Mouse (Mus musculus): Measurements from ENCODE around the gene Psmc1. TPM values are rescaled to one million over a fixed set of nuclear protein-coding genes. Genes with fewer than 3 reads are reported as not detected.
A peak's percentile ranks its signal among the peaks of the same experiment; 100 is the strongest.

The Psmc1 gene
- polyA plus RNA-seq, 1 experiment from 2014 or later, result 413 TPM

- Histone ChIP-seq H3K9me3 (ENCODE audit: control insufficient read depth, low read length) (no peaks in the 10 kb centered on the region), H3K9ac (ENCODE audit: low read length) (no peak overlapping the region), H3K4me2 (ENCODE audit: low read depth, severe bottlenecking) (no peak overlapping the region), H3K4me1 (ENCODE audit: control insufficient read depth, insufficient read depth, low read length) (peaks cover 4% of the 10 kb centered on the region), H3K4me3 (ENCODE audit: low read depth, low read length) (no peak overlapping the region), H3K27me3 (ENCODE audit: control insufficient read depth, insufficient read depth, low read length) (no peaks in the 10 kb centered on the region), H3K36me3 (ENCODE audit: control insufficient read depth, insufficient read depth, low read length) (no peaks in the 10 kb centered on the region), H3K27ac (replicated peaks; ENCODE audit: low read depth, low read length) (no peak overlapping the region)
- WGBS, result 14% methylated on average over 20 of the region's 20 CpGs
- ATAC-seq (ENCODE audit: insufficient number of reproducible peaks, low FRiP score, low TSS enrichment, low read depth) (no peak), DNase-seq (ENCODE audit: low spot score) (peak; percentile 85)
These were observed 3.6 kb upstream of the Psmc1 start for GRCm38 (mm10) chr12:100106275-100106895.

- no peak for ATAC-seq (ENCODE audit: insufficient number of reproducible peaks, low FRiP score, low TSS enrichment, low read depth)
- no peak for DNase-seq (ENCODE audit: low spot score)
- Histone ChIP-seq H3K4me2 (ENCODE audit: low read depth, severe bottlenecking) (no peak overlapping the region), H3K4me1 (ENCODE audit: control insufficient read depth, insufficient read depth, low read length) (peaks cover 5% of the 10 kb centered on the region), H3K9ac (ENCODE audit: low read length) (no peak overlapping the region), H3K27me3 (ENCODE audit: control insufficient read depth, insufficient read depth, low read length) (no peaks in the 10 kb centered on the region), H3K27ac (replicated peaks; ENCODE audit: low read depth, low read length) (no peak overlapping the region), H3K36me3 (ENCODE audit: control insufficient read depth, insufficient read depth, low read length) (peaks cover 2% of the 10 kb centered on the region; the same call in 1 of the 2 replicates), H3K4me3 (ENCODE audit: low read depth, low read length) (no peak overlapping the region), H3K9me3 (ENCODE audit: control insufficient read depth, low read length) (no peaks in the 10 kb centered on the region)
- 59% methylated on average over 4 of the region's 4 CpGs for WGBS
These were observed 2.5 kb upstream of the Psmc1 start for GRCm38 (mm10) chr12:100107436-100107835.

DNA sequence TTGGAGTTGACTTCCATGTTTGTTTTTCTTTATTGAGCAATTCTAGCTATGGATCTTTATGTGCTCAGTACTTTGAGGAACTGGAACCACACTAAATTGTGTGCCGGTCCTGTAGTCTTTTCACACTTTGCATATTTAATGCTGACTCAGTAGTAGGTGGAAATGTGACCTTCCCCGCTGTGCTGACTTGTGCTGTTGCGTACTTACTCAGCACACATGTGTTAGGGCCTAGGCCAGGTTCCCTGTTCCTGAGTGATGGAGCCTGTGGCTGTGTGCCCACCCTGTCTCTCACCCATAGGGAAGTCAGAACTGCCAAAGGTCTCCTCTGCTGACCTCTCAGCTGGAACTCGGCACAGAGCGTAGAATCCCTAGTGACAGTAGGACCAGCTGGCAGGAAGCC lies 6.0 kb downstream of the Psmc1 start:
- Histone ChIP-seq H3K4me1 (ENCODE audit: control insufficient read depth, insufficient read depth, low read length) (peaks cover 4% of the 10 kb centered on the region), H3K27ac (replicated peaks; ENCODE audit: low read depth, low read length) (no peak overlapping the region), H3K36me3 (ENCODE audit: control insufficient read depth, insufficient read depth, low read length) (peaks cover 46% of the 10 kb centered on the region), H3K9ac (ENCODE audit: low read length) (no peak overlapping the region), H3K27me3 (ENCODE audit: control insufficient read depth, insufficient read depth, low read length) (no peaks in the 10 kb centered on the region), H3K4me3 (ENCODE audit: low read depth, low read length) (no peak overlapping the region), H3K9me3 (ENCODE audit: control insufficient read depth, low read length) (no peaks in the 10 kb centered on the region), H3K4me2 (ENCODE audit: low read depth, severe bottlenecking) (no peak overlapping the region)
- 94% methylated on average over 5 of the region's 5 CpGs for WGBS
- ATAC-seq (ENCODE audit: insufficient number of reproducible peaks, low FRiP score, low TSS enrichment, low read depth) (no peak), DNase-seq (ENCODE audit: low spot score) (no peak)

DNA sequence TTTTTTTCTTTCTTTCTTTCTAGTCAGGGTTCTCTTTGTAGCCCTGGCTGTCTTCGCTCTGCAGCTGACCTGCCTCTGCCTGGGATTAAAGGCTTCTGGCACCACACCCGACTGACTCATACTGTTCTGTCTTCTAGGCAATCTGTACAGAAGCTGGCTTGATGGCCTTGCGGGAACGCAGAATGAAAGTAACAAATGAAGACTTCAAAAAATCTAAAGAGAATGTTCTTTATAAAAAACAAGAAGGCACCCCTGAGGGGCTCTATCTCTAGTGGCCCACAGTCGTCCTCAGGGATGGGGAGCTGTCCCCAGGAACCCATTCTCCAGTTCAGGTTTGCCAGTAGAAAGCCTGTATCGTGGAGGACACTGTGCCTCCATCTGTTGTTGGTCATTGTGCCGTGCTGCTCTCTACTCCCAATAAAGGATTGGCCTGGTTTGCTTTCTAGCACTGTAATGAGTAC lies 13.0 kb downstream of the Psmc1 start:
- H3K27me3 ChIP-seq (ENCODE audit: control insufficient read depth, insufficient read depth, low read length), result no peaks in the 10 kb centered on the region
- H3K4me2 ChIP-seq (ENCODE audit: low read depth, severe bottlenecking), result no peak overlapping the region
- no peak overlapping the region for H3K9ac ChIP-seq (ENCODE audit: low read length)
- DNase-seq (ENCODE audit: low spot score) (no peak), ATAC-seq (ENCODE audit: insufficient number of reproducible peaks, low FRiP score, low TSS enrichment, low read depth) (no peak)
- H3K4me1 ChIP-seq (ENCODE audit: control insufficient read depth, insufficient read depth, low read length), result no peaks in the 10 kb centered on the region
- no peaks in the 10 kb centered on the region for H3K9me3 ChIP-seq (ENCODE audit: control insufficient read depth, low read length)
- H3K4me3 ChIP-seq (ENCODE audit: low read depth, low read length), result no peak overlapping the region
- H3K36me3 ChIP-seq (ENCODE audit: control insufficient read depth, insufficient read depth, low read length), result peaks cover 43% of the 10 kb centered on the region
- 86% methylated on average over 7 of the region's 7 CpGs for WGBS
- H3K27ac ChIP-seq (replicated peaks; ENCODE audit: low read depth, low read length), result no peak overlapping the region

GRCm38 (mm10) chr12:100123476-100123875 lies 13.5 kb downstream of the Psmc1 start:
- peaks cover 43% of the 10 kb centered on the region for H3K36me3 ChIP-seq (ENCODE audit: control insufficient read depth, insufficient read depth, low read length)

GRCm38 (mm10) chr12:100124913-100125798 lies 15.2 kb downstream of the Psmc1 start:
- H3K36me3 ChIP-seq (ENCODE audit: control insufficient read depth, insufficient read depth, low read length), result peaks cover 38% of the 10 kb centered on the region
- H3K9me3 ChIP-seq (ENCODE audit: control insufficient read depth, low read length), result no peaks in the 10 kb centered on the region
- H3K4me2 ChIP-seq (ENCODE audit: low read depth, severe bottlenecking), result no peak overlapping the region
- H3K27ac ChIP-seq (replicated peaks; ENCODE audit: low read depth, low read length), result no peak overlapping the region
- H3K27me3 ChIP-seq (ENCODE audit: control insufficient read depth, insufficient read depth, low read length), result no peaks in the 10 kb centered on the region
- ATAC-seq (ENCODE audit: insufficient number of reproducible peaks, low FRiP score, low TSS enrichment, low read depth), result no peak
- whole genome bisulfite sequencing, result 85% methylated on average over 16 of the region's 16 CpGs
- no peak overlapping the region for H3K9ac ChIP-seq (ENCODE audit: low read length)
- no peak for DNase-seq (ENCODE audit: low spot score)
- 0 out of 2 replicates have a peak, but pooled peaks cover 2% of the 10 kb centered on the region for H3K4me1 ChIP-seq (ENCODE audit: control insufficient read depth, insufficient read depth, low read length)
- H3K4me3 ChIP-seq (ENCODE audit: low read depth, low read length), result no peak overlapping the region

More at GRCm38 (mm10) chr12:100123476-100123875, 13.5 kb downstream of the Psmc1 start:
- no peak overlapping the region for H3K4me3 ChIP-seq (ENCODE audit: low read depth, low read length)
- H3K9me3 ChIP-seq (ENCODE audit: control insufficient read depth, low read length), result no peaks in the 10 kb centered on the region
- no peak overlapping the region for H3K27ac ChIP-seq (replicated peaks; ENCODE audit: low read depth, low read length)
- 93% methylated on average over 9 of the region's 9 CpGs for WGBS
- H3K9ac ChIP-seq (ENCODE audit: low read length), result no peak overlapping the region
- H3K4me2 ChIP-seq (ENCODE audit: low read depth, severe bottlenecking), result no peak overlapping the region
- ATAC-seq (ENCODE audit: insufficient number of reproducible peaks, low FRiP score, low TSS enrichment, low read depth), result no peak
- H3K4me1 ChIP-seq (ENCODE audit: control insufficient read depth, insufficient read depth, low read length), result 0 out of 2 replicates have a peak, but pooled peaks cover under 1% of the 10 kb centered on the region
- H3K27me3 ChIP-seq (ENCODE audit: control insufficient read depth, insufficient read depth, low read length), result no peaks in the 10 kb centered on the region
- DNase-seq (ENCODE audit: low spot score), result no peak

GRCm38 (mm10) chr12:100126968-100127865 lies 17.3 kb downstream of the Psmc1 start:
- no peak overlapping the region for H3K4me2 ChIP-seq (ENCODE audit: low read depth, severe bottlenecking)
- ATAC-seq (ENCODE audit: insufficient number of reproducible peaks, low FRiP score, low TSS enrichment, low read depth) (no peak), DNase-seq (ENCODE audit: low spot score) (no peak)
- no peaks in the 10 kb centered on the region for H3K9me3 ChIP-seq (ENCODE audit: control insufficient read depth, low read length)
- no peak overlapping the region for H3K27ac ChIP-seq (replicated peaks; ENCODE audit: low read depth, low read length)
- H3K4me1 ChIP-seq (ENCODE audit: control insufficient read depth, insufficient read depth, low read length), result 0 out of 2 replicates have a peak, but pooled peaks cover 2% of the 10 kb centered on the region
- H3K9ac ChIP-seq (ENCODE audit: low read length), result no peak overlapping the region; the same call in 1 of the 2 replicates
- 71% methylated on average over 17 of the region's 17 CpGs for WGBS
- peaks cover 33% of the 10 kb centered on the region for H3K36me3 ChIP-seq (ENCODE audit: control insufficient read depth, insufficient read depth, low read length)
- no peak overlapping the region for H3K4me3 ChIP-seq (ENCODE audit: low read depth, low read length)
- no peaks in the 10 kb centered on the region for H3K27me3 ChIP-seq (ENCODE audit: control insufficient read depth, insufficient read depth, low read length)
